Mouse (Mus musculus) MEL (cell line): ENCODE data around the gene Ecpas. TPM values are rescaled to one million over a fixed set of nuclear protein-coding genes. Genes with fewer than 3 reads are reported as not detected.

Experiments used
- DNase-seq: peaks from one replicate; pipeline ENCODE4 v3.0.0; 2011; ENCODE audit warnings: low read depth, low spot score
- H3K27ac ChIP-seq: 2 replicates; pipeline ENCODE4 v1.5.1; 2012; ENCODE audit warnings: low read depth, mild to moderate bottlenecking, control low read depth, low read length, moderate library complexity; ENCODE audit not compliant: control insufficient read depth
- H3K27me3 ChIP-seq, 2 experiments: fragments of 150-350 bp in 1 of 2; sonication (generic) in 1 of 2; 2 replicates each; pipeline ENCODE4 v1.6.1; 2012; ENCODE audit warnings: low read length in 2 of 2, mild to moderate bottlenecking in 2 of 2, improper control_type of control experiment in 1 of 2, moderate library complexity in 1 of 2; ENCODE audit not compliant: insufficient read depth in 2 of 2, control insufficient read depth in 1 of 2
- H3K36me3 ChIP-seq, 2 experiments: 2 replicates each; pipeline ENCODE4 v1.6.1; 2012 to 2014; ENCODE audit warnings: low read length in 2 of 2, improper control_type of control experiment in 1 of 2, inconsistent platforms in 1 of 2, mild to moderate bottlenecking in 1 of 2; ENCODE audit not compliant: insufficient read depth in 2 of 2, control insufficient read depth in 1 of 2
- H3K4me1 ChIP-seq, 2 experiments: fragments of 150-350 bp in 1 of 2; sonication (generic) in 1 of 2; 2 replicates each; pipeline ENCODE4 v1.6.1; 2012; ENCODE audit warnings: low read length in 2 of 2, improper control_type of control experiment in 1 of 2, mild to moderate bottlenecking in 1 of 2; ENCODE audit not compliant: insufficient read depth in 2 of 2, control insufficient read depth in 1 of 2
- H3K4me3 ChIP-seq, 2 experiments: fragments of 150-350 bp in 1 of 2; sonication (generic) in 1 of 2; 2 replicates each; pipeline ENCODE4 v1.5.1; 2012; ENCODE audit warnings: low read depth in 2 of 2, low read length in 2 of 2, mild to moderate bottlenecking in 2 of 2, moderate library complexity in 2 of 2, control low read depth in 1 of 2, improper control_type of control experiment in 1 of 2; ENCODE audit not compliant: control insufficient read depth in 1 of 2, insufficient read depth in 1 of 2
- H3K79me2 ChIP-seq: 2 replicates; pipeline ENCODE4 v1.6.1; 2012; ENCODE audit warnings: mild to moderate bottlenecking, low read length, moderate library complexity; ENCODE audit not compliant: control insufficient read depth, poor library complexity, insufficient read depth
- H3K9ac ChIP-seq: 2 replicates; pipeline ENCODE4 v1.6.1; 2012; ENCODE audit warnings: low read depth, mild to moderate bottlenecking, control low read depth, low read length, moderate library complexity; ENCODE audit not compliant: control insufficient read depth, poor library complexity, severe bottlenecking
- H3K9me3 ChIP-seq: fragments of 150-350 bp; sonication (generic); replicated peaks from 2 replicates; pipeline ENCODE4 v1.6.1; 2012; ENCODE audit warnings: mild to moderate bottlenecking, low read length, improper control_type of control experiment, moderate library complexity; ENCODE audit not compliant: insufficient read depth
- CTCF ChIP-seq, 3 experiments: IDR thresholded peaks in 2 of 3; conservative IDR thresholded peaks in 1 of 3; 2 replicates each; pipeline ENCODE4 v1.5.1; 2011 to 2012; ENCODE audit warnings: low read length in 3 of 3, low read depth in 2 of 3, mild to moderate bottlenecking in 2 of 3, improper control_type of control experiment in 1 of 3, inconsistent platforms in 1 of 3, mixed read lengths in 1 of 3, moderate library complexity in 1 of 3; ENCODE audit not compliant: control insufficient read depth in 1 of 3, insufficient read depth in 1 of 3, poor library complexity in 1 of 3, severe bottlenecking in 1 of 3
- EP300 ChIP-seq, 2 experiments: IDR thresholded peaks; 2 replicates each; pipeline ENCODE4 v1.6.1; 2011; ENCODE audit warnings: improper control_type of control experiment in 2 of 2, low read length in 2 of 2, low read depth in 1 of 2, mild to moderate bottlenecking in 1 of 2
- HCFC1 ChIP-seq: IDR thresholded peaks from 2 replicates; pipeline ENCODE4 v1.6.1; 2012; ENCODE audit warnings: low read depth, mild to moderate bottlenecking, inconsistent platforms, low read length, improper control_type of control experiment, moderate library complexity
- MAFK ChIP-seq: IDR thresholded peaks from 2 replicates; pipeline ENCODE4 v1.6.1; 2011; ENCODE audit warnings: low read depth, mild to moderate bottlenecking, low read length, improper control_type of control experiment, borderline replicate concordance
- MAX ChIP-seq: IDR thresholded peaks from 2 replicates; pipeline ENCODE4 v1.6.1; 2011; ENCODE audit warnings: low read length, improper control_type of control experiment
- MYC ChIP-seq: IDR thresholded peaks from 2 replicates; pipeline ENCODE4 v1.6.1; 2011; ENCODE audit warnings: low read depth, mild to moderate bottlenecking, low read length, improper control_type of control experiment, moderate library complexity
- NRF1 ChIP-seq: IDR thresholded peaks from 2 replicates; pipeline ENCODE4 v1.6.1; 2014; ENCODE audit warnings: low read depth, mild to moderate bottlenecking, inconsistent platforms, low read length, improper control_type of control experiment, moderate library complexity; ENCODE audit not compliant: poor library complexity, insufficient read depth, severe bottlenecking
- POLR2A ChIP-seq, 2 experiments: IDR thresholded peaks; 2 replicates each; pipeline ENCODE4 v1.6.1; 2011 to 2012; ENCODE audit warnings: low read length in 2 of 2, mild to moderate bottlenecking in 2 of 2, control low read depth in 1 of 2, improper control_type of control experiment in 1 of 2, low read depth in 1 of 2, moderate library complexity in 1 of 2; ENCODE audit not compliant: control insufficient read depth in 1 of 2, insufficient read depth in 1 of 2, poor library complexity in 1 of 2
- RAD21 ChIP-seq: IDR thresholded peaks from 2 replicates; pipeline ENCODE4 v1.6.1; 2011; ENCODE audit warnings: mild to moderate bottlenecking, low read depth, low read length, improper control_type of control experiment
- RCOR1 ChIP-seq: IDR thresholded peaks from 2 replicates; pipeline ENCODE4 v1.6.1; 2012; ENCODE audit warnings: low read depth, mild to moderate bottlenecking, inconsistent platforms, low read length, improper control_type of control experiment
- SIN3A ChIP-seq: IDR thresholded peaks from 2 replicates; pipeline ENCODE4 v1.6.1; 2012; ENCODE audit warnings: low read length, improper control_type of control experiment, inconsistent platforms
- SMC3 ChIP-seq: IDR thresholded peaks from 2 replicates; pipeline ENCODE4 v1.6.1; 2011; ENCODE audit warnings: low read depth, low read length, improper control_type of control experiment
- TBP ChIP-seq: IDR thresholded peaks from 2 replicates; pipeline ENCODE4 v1.8.0; 2011; ENCODE audit warnings: low read depth, low read length, improper control_type of control experiment
- USF1 ChIP-seq: IDR thresholded peaks from 2 replicates; pipeline ENCODE4 v1.6.1; 2014; ENCODE audit warnings: low read depth, mild to moderate bottlenecking, inconsistent platforms, low read length, improper control_type of control experiment, moderate library complexity
- ZKSCAN1 ChIP-seq: IDR thresholded peaks from 2 replicates; pipeline ENCODE4 v1.6.1; 2012; ENCODE audit warnings: low read depth, mild to moderate bottlenecking, inconsistent platforms, low read length, improper control_type of control experiment, moderate library complexity
- ZMIZ1 ChIP-seq: IDR thresholded peaks from 2 replicates; pipeline ENCODE4 v1.6.1; 2012; ENCODE audit warnings: low read depth, mild to moderate bottlenecking, inconsistent platforms, low read length, improper control_type of control experiment, moderate library complexity
- polyA plus RNA-seq, 2 experiments: library from polyadenylated mRNA; stranded (reverse) in 1 of 2; unstranded in 1 of 2; fragments of >175 nt in 1 of 2; fragments of >200 nt in 1 of 2; gene quantifications; 2 replicates each; pipeline versions ENCODE4 v1.2.1 to v1.2.4; 2012; ENCODE audit warnings: low replicate concordance in 2 of 2, low read depth in 1 of 2; ENCODE audit not compliant: insufficient read length in 2 of 2, insufficient read depth in 1 of 2, missing spikeins in 1 of 2
- total RNA-seq: library from RNA; depleted of rRNA; stranded (reverse); fragments of 300-350 nt; gene quantifications from 2 replicates; pipeline ENCODE4 v1.2.3, GENCODE M21; 2012

Ecpas gene
- total and polyA plus RNA-seq, 3 experiments, result 37.8 to 161 (median 57.6) TPM

- no peak for TF ChIP-seq MAFK
- TF ChIP-seq NRF1, result no peak
- peak; percentile 85 for TF ChIP-seq MAX
- no peak for TF ChIP-seq SMC3
- peak; percentile 43; the same call in 1 of the 2 replicates for TF ChIP-seq USF1
- no peak for TF ChIP-seq ZKSCAN1
- TF ChIP-seq POLR2A (IDR thresholded peaks at IDR 0.05; ENCODE audit: control insufficient read depth in 1 of 2, insufficient read depth in 1 of 2, low read depth in 1 of 2, low read length in 2 of 2, poor library complexity in 1 of 2), result peak; percentile 39 to 86; a peak in 2 of 4 replicates
- no peak for TF ChIP-seq CTCF (IDR thresholded peaks at IDR 0.05 in 2 of 3, conservative IDR thresholded peaks at IDR 0.05 in 1 of 3; ENCODE audit: control insufficient read depth in 1 of 3, insufficient read depth in 1 of 3, low read depth in 2 of 3, low read length in 3 of 3, poor library complexity in 1 of 3, severe bottlenecking in 1 of 3)
- peak; percentile 86 for TF ChIP-seq MYC
- peak; percentile 57 for TF ChIP-seq SIN3A
- peak; percentile 81 for TF ChIP-seq TBP
- no peak for TF ChIP-seq RCOR1
- TF ChIP-seq EP300 (IDR thresholded peaks at IDR 0.05; ENCODE audit: low read depth in 1 of 2, low read length in 2 of 2), result no peak
Observed at GRCm38 (mm10) chr4:58913336-58914026, 932 bp upstream of the Ecpas start (continued).

- H3K36me3 ChIP-seq, result peaks cover 0 to 47% of the 10 kb centered on the region in 2 experiments; a peak in 2 of 4 replicates
- H3K4me1 ChIP-seq, result peaks cover 23 to 33% of the 10 kb centered on the region in 2 experiments
- peak overlapping the region; percentile 89 for H3K9ac ChIP-seq
- H3K9me3 ChIP-seq, result no peaks in the 10 kb centered on the region
- peak; percentile 57 for DNase-seq
- TF ChIP-seq ZMIZ1 (0 out of 2 replicates have a peak, but pooled peaks have one; percentile 39), RAD21 (no peak), HCFC1 (0 out of 2 replicates have a peak, but pooled peaks have one; percentile 6), USF1 (no peak)
- H3K27ac ChIP-seq, result peak overlapping the region; percentile 93
- peak overlapping the region; percentile 97 to 98 for H3K4me3 ChIP-seq
- peaks cover 50% of the 10 kb centered on the region for H3K79me2 ChIP-seq
- H3K27me3 ChIP-seq, result no peaks in the 10 kb centered on the region
Observed at GRCm38 (mm10) chr4:58911831-58912628, 519 bp downstream of the Ecpas start.
